Mouse (Mus musculus) kidney, embryonic 14.5 days (tissue): Measurements from ENCODE around the gene Sis. TPM values are rescaled to one million over a fixed set of nuclear protein-coding genes. Genes with fewer than 3 reads are reported as not detected.

ENCODE experiments used
- ATAC-seq: fragments of 200-750 bp; cut with Nextera tagmentation; 2 replicates; pipeline ENCODE4 v1.8.0; 2017; ENCODE audit warnings: moderate number of reproducible peaks, mild to moderate bottlenecking, moderate TSS enrichment, moderate library complexity; ENCODE audit not compliant: low FRiP score, low TSS enrichment
- H3K27ac ChIP-seq: fragments of 300-500 bp; sonication (generic); 2 replicates; pipeline ENCODE4 v1.5.1; 2014; ENCODE audit warnings: low read depth, mild to moderate bottlenecking, low read length, moderate library complexity, mixed read lengths
- H3K27me3 ChIP-seq: fragments of 300-500 bp; sonication (generic); 2 replicates; pipeline ENCODE4 v1.6.1; 2014; ENCODE audit warnings: mild to moderate bottlenecking, low read length; ENCODE audit not compliant: control insufficient read depth, insufficient read depth
- H3K36me3 ChIP-seq: fragments of 300-500 bp; sonication (generic); 2 replicates; pipeline ENCODE4 v1.6.1; 2014; ENCODE audit warnings: low read length, mixed read lengths; ENCODE audit not compliant: control insufficient read depth, insufficient read depth
- H3K4me1 ChIP-seq: fragments of 300-500 bp; sonication (generic); 2 replicates; pipeline ENCODE4 v1.6.1; 2014; ENCODE audit warnings: low read length, mixed read lengths; ENCODE audit not compliant: control insufficient read depth, insufficient read depth
- H3K4me2 ChIP-seq: fragments of 300-500 bp; sonication (generic); replicated peaks from 2 replicates; pipeline ENCODE4 v1.6.1; 2014; ENCODE audit warnings: low read depth, mild to moderate bottlenecking, low read length
- H3K4me3 ChIP-seq: fragments of 300-500 bp; sonication (generic); 2 replicates; pipeline ENCODE4 v1.5.1; 2014; ENCODE audit warnings: mild to moderate bottlenecking, low read length
- H3K9ac ChIP-seq: fragments of 300-500 bp; sonication (generic); 2 replicates; pipeline ENCODE4 v1.6.1; 2014; ENCODE audit warnings: low read depth, mild to moderate bottlenecking, low read length, moderate library complexity
- H3K9me3 ChIP-seq: fragments of 300-500 bp; sonication (generic); 2 replicates; pipeline ENCODE4 v1.6.1; 2016; ENCODE audit warnings: low read length; ENCODE audit not compliant: control insufficient read depth
- WGBS: fragments of 180-500 bp; shearing (Covaris S2); extraction: QIAGEN DNeasy Blood & Tissue Kit; methylation state at CpG from one replicate; pipeline ENCODE4 v1.1.7; 2014; 5-methylcytosine and 5-hydroxymethylcytosine counted together
- polyA plus RNA-seq: library from polyadenylated mRNA; unstranded; fragments of >200 nt; fragmentation: Nextera tagmentation; extraction: Ambion mirVana; gene quantifications from 2 replicates; pipeline ENCODE4 v1.2.1, GENCODE M21; 2014

The Sis gene
- polyA plus RNA-seq, 1 experiment from 2014 or later: not detected

- 88% methylated on average over 3 of the region's 3 CpGs for WGBS
- no peaks in the 10 kb centered on the region for H3K36me3 ChIP-seq
- H3K4me1 ChIP-seq: no peaks in the 10 kb centered on the region
- no peak for ATAC-seq
- no peak overlapping the region for H3K4me3 ChIP-seq
- H3K27me3 ChIP-seq: no peaks in the 10 kb centered on the region
- H3K9me3 ChIP-seq: no peaks in the 10 kb centered on the region
- no peak overlapping the region for H3K9ac ChIP-seq
- H3K4me2 ChIP-seq: no peak overlapping the region
- H3K27ac ChIP-seq: no peak overlapping the region
Observed at GRCm38 (mm10) chr3:72858738-72859137, 108.9 kb downstream of the Sis start.

GRCm38 (mm10) chr3:72855405-72855804, 112.3 kb downstream of the Sis start:
- Histone ChIP-seq H3K36me3 (no peaks in the 10 kb centered on the region), H3K4me3 (no peak overlapping the region), H3K4me1 (no peaks in the 10 kb centered on the region), H3K27ac (no peak overlapping the region), H3K27me3 (no peaks in the 10 kb centered on the region), H3K9me3 (no peaks in the 10 kb centered on the region), H3K4me2 (no peak overlapping the region), H3K9ac (no peak overlapping the region)
- WGBS: 84% methylated on average over 1 of the region's 1 CpGs
- no peak for ATAC-seq

GRCm38 (mm10) chr3:72840641-72841040, 127.0 kb downstream of the Sis start:
- no peak overlapping the region for H3K4me3 ChIP-seq
- no peak for ATAC-seq
- 89% methylated on average over 2 of the region's 2 CpGs for WGBS
- H3K36me3 ChIP-seq: no peaks in the 10 kb centered on the region
- no peak overlapping the region for H3K9ac ChIP-seq
- no peaks in the 10 kb centered on the region for H3K27me3 ChIP-seq
- H3K9me3 ChIP-seq: no peaks in the 10 kb centered on the region
- no peak overlapping the region for H3K27ac ChIP-seq
- H3K4me1 ChIP-seq: no peaks in the 10 kb centered on the region
- H3K4me2 ChIP-seq: no peak overlapping the region

Other genes with a start within 250 kb of the Sis start
- gene Slitrk3, start 89.9 kb upstream of the Sis start, polyA plus RNA-seq: not detected in 2 replicates